Mouse (Mus musculus): ENCODE data around the gene Plod3.

- TF ChIP-seq CTCF (IDR thresholded peaks at IDR 0.05; ENCODE audit: borderline replicate concordance, insufficient read depth, low read length) (no peak), POLR2A (IDR thresholded peaks at IDR 0.05; ENCODE audit: low read depth, low read length) (no peak)
These were observed 13.8 kb downstream of the Plod3 start for GRCm38 (mm10) chr5:137000612-137001011.

Measured in embryonic fibroblast, embryonic 13.5 days (primary cell).